Mouse (Mus musculus) monocyte, adult 2 months (primary cell): ENCODE measurements around the gene Dnah8.

Experiments
- DNase-seq, 2 experiments: peaks; one replicate each; pipeline ENCODE4 v3.0.0; 2022; ENCODE audit warnings: low spot score in 2 of 2, low read depth in 1 of 2

The Dnah8 gene

GRCm38 (mm10) chr17:30743947-30744346 is 119.8 kb downstream of the Dnah8 start:
- DNase-seq, result no peak

- DNase-seq, result no peak
Observed at GRCm38 (mm10) chr17:30746056-30747024, 122.2 kb downstream of the Dnah8 start.

- no peak for DNase-seq
Observed at GRCm38 (mm10) chr17:30749391-30749790, 125.2 kb downstream of the Dnah8 start.

- DNase-seq, result no peak
Observed at GRCm38 (mm10) chr17:30750269-30750668, 126.1 kb downstream of the Dnah8 start.

- no peak for DNase-seq
Observed at GRCm38 (mm10) chr17:30752370-30752818, 128.2 kb downstream of the Dnah8 start.

- no peak for DNase-seq
Observed at GRCm38 (mm10) chr17:30753201-30753600, 129.0 kb downstream of the Dnah8 start.

- no peak for DNase-seq
Observed at GRCm38 (mm10) chr17:30756771-30757170, 132.6 kb downstream of the Dnah8 start.

- DNase-seq, result no peak
Observed at GRCm38 (mm10) chr17:30760307-30760706, 136.2 kb downstream of the Dnah8 start.

GRCm38 (mm10) chr17:30764276-30764675 is 140.1 kb downstream of the Dnah8 start:
- no peak for DNase-seq

- DNase-seq, result no peak
Observed at GRCm38 (mm10) chr17:30774416-30774815, 150.3 kb downstream of the Dnah8 start.

- no peak for DNase-seq
Observed at GRCm38 (mm10) chr17:30775096-30775495, 150.9 kb downstream of the Dnah8 start.

GRCm38 (mm10) chr17:30781046-30781445 is 156.9 kb downstream of the Dnah8 start:
- DNase-seq, result no peak

- no peak for DNase-seq
Observed at GRCm38 (mm10) chr17:30782286-30782685, 158.1 kb downstream of the Dnah8 start.

GRCm38 (mm10) chr17:30788361-30788760 is 164.2 kb downstream of the Dnah8 start:
- DNase-seq, result no peak

- DNase-seq, result no peak
Observed at GRCm38 (mm10) chr17:30790816-30791215, 166.7 kb downstream of the Dnah8 start.

- DNase-seq, result no peak
Observed at GRCm38 (mm10) chr17:30792396-30792795, 168.2 kb downstream of the Dnah8 start.

- DNase-seq, result no peak
Observed at GRCm38 (mm10) chr17:30796616-30797015, 172.5 kb downstream of the Dnah8 start.

- DNase-seq, result no peak
Observed at GRCm38 (mm10) chr17:30800261-30800985, 176.3 kb downstream of the Dnah8 start.

GRCm38 (mm10) chr17:30803668-30804067 is 179.5 kb downstream of the Dnah8 start:
- no peak for DNase-seq

GRCm38 (mm10) chr17:30804955-30805354 is 180.8 kb downstream of the Dnah8 start:
- no peak for DNase-seq

- DNase-seq, result no peak
Observed at GRCm38 (mm10) chr17:30805511-30806059, 181.4 kb downstream of the Dnah8 start.
